Mouse (Mus musculus) brain, embryonic 14.5 days (tissue): ENCODE results near the gene Prkag2.

Source experiments
- CTCF ChIP-seq: fragments of 200-500 bp; IDR thresholded peaks from 2 replicates; pipeline ENCODE4 v1.5.1; 2012; ENCODE audit warnings: inconsistent platforms, mild to moderate bottlenecking, moderate library complexity, borderline replicate concordance; ENCODE audit not compliant: insufficient read depth, insufficient read length; ENCODE audit errors: extremely low read depth
- POLR2A ChIP-seq: fragments of 200-500 bp; IDR thresholded peaks from 2 replicates; pipeline ENCODE4 v1.6.1; 2012; ENCODE audit warnings: mild to moderate bottlenecking, inconsistent platforms, borderline replicate concordance; ENCODE audit not compliant: poor library complexity, insufficient read depth, insufficient read length, severe bottlenecking; ENCODE audit errors: extremely low read depth

DNA sequence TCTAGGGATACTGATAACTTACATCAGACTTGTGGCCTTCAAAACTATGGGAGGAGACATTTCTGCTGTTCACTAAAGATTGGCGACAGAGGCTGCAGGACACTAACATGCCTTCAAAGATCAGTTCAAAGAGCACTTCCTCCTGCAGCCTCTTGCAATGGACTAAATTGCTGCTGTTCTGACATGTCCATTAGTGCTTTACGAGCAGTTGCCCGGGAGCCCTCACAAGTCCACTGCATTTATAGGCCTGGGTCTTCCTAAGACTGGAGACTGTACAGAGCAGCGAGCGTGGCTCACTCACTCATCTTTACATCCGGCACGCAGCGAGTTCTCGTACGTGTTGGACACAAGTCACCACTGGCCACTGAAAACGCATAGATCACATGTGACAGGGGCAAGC lies 208.0 kb downstream of the Prkag2 start:
- no peak for TF ChIP-seq POLR2A
- TF ChIP-seq CTCF = no peak
